25 mouse cellular contexts compared by ENCODE assay signal in the genomic region with DNA sequence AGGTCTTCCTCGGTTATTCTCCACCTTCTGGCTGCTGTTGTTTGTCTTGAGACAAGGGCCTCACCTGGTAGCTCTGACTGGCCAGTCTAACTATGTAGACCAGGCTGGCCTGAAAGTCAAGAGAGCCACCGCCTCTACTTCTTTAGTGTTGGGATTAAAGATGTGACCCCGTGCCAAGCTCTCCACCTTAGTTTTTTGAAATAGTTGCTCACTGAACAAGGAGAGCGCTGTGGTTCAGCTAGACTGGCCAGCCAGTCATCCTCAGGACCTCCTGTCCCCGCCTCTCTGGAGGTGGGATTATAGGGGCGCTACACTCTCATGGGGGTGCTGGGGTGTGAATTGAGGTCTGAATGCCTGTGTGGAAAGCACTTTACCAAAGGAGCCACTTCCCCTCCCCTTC. TPM values are rescaled to one million over a fixed set of nuclear protein-coding genes. Genes with fewer than 3 reads are reported as not detected.
DNase-seq lines count a peak whose midpoint lies in the region; ATAC-seq and TF ChIP-seq lines count a peak whose summit lies in the region.
"Had no signal": no experiment of that assay in that cellular context is flagged by ENCODE, and none has a peak within 500 bp of the region (broad histone marks: within the 10 kb centered on the region; RNA-seq: fewer than 3 reads in every experiment).

No protein-coding gene starts in this region.

- H3K4me3 ChIP-seq in gastrocnemius, adult 2 months: no peak overlapping the region
- no peak overlapping the region for H3K4me3 ChIP-seq in heart, adult 2 months
- no peak overlapping the region for H3K4me3 ChIP-seq in kidney, embryonic 15.5 days (replicated peaks)
- peak overlapping the region; percentile 17 for H3K4me3 ChIP-seq in ES-Bruce4 (ENCODE audit: low read depth, low read length)
- H3K4me3 ChIP-seq: embryonic facial prominence, embryonic 10.5 days; embryonic facial prominence, embryonic 12.5 days; forebrain, embryonic 13.5 days; forebrain, embryonic 15.5 days had no signal

- no peaks in the 10 kb centered on the region for H3K27me3 ChIP-seq in heart, adult 2 months (ENCODE audit: control insufficient read depth, insufficient read depth, low read length)
- H3K27me3 ChIP-seq in kidney, embryonic 15.5 days: no peaks in the 10 kb centered on the region
- no peaks in the 10 kb centered on the region for H3K27me3 ChIP-seq in ES-Bruce4 (ENCODE audit: control insufficient read depth, insufficient read depth, low read length, poor library complexity, severe bottlenecking)
- H3K27me3 ChIP-seq: CH12.LX; embryonic facial prominence, embryonic 12.5 days; forebrain, embryonic 13.5 days; forebrain, embryonic 15.5 days; Patski had no signal

- peaks cover 2% of the 10 kb centered on the region; the same call in 1 of the 2 replicates for H3K36me3 ChIP-seq in heart, adult 2 months (ENCODE audit: control insufficient read depth, insufficient read depth, low read length)
- H3K36me3 ChIP-seq in kidney, embryonic 15.5 days: no peaks in the 10 kb centered on the region
- H3K36me3 ChIP-seq in ES-Bruce4 (ENCODE audit: control insufficient read depth, insufficient read depth, low read length, poor library complexity, severe bottlenecking): no peaks in the 10 kb centered on the region
- H3K36me3 ChIP-seq: embryonic facial prominence, embryonic 10.5 days; embryonic facial prominence, embryonic 12.5 days; forebrain, embryonic 15.5 days had no signal

- H3K4me1 ChIP-seq in heart, adult 2 months (ENCODE audit: control insufficient read depth, insufficient read depth, low read length): peaks cover 23% of the 10 kb centered on the region
- peaks cover 49% of the 10 kb centered on the region for H3K4me1 ChIP-seq in kidney, embryonic 15.5 days
- peaks cover 8% of the 10 kb centered on the region for H3K4me1 ChIP-seq in ES-Bruce4 (ENCODE audit: control insufficient read depth, insufficient read depth, low read length)

- H3K27ac ChIP-seq in gastrocnemius, adult 2 months: peak overlapping the region; percentile 94
- peak overlapping the region; percentile 44; the same call in 1 of the 2 replicates for H3K27ac ChIP-seq in heart, adult 2 months
- 0 out of 2 replicates have a peak overlapping the region, but pooled peaks have one; percentile 13 for H3K27ac ChIP-seq in kidney, embryonic 15.5 days
- H3K27ac ChIP-seq in ES-Bruce4 (ENCODE audit: insufficient read depth, low read length): peak overlapping the region; percentile 9; the same call in 1 of the 2 replicates
- H3K27ac ChIP-seq: embryonic facial prominence, embryonic 10.5 days; embryonic facial prominence, embryonic 12.5 days; forebrain, embryonic 13.5 days; forebrain, embryonic 15.5 days had no signal

- H3K9ac ChIP-seq in heart, adult 2 months (ENCODE audit: low read depth, low read length): no peak overlapping the region
- H3K9ac ChIP-seq in kidney, embryonic 15.5 days: no peak overlapping the region
- no peak overlapping the region for H3K9ac ChIP-seq in ES-Bruce4 (ENCODE audit: low read depth, poor library complexity, severe bottlenecking)
- H3K9ac ChIP-seq: embryonic facial prominence, embryonic 12.5 days; forebrain, embryonic 13.5 days; forebrain, embryonic 15.5 days had no signal

- no peaks in the 10 kb centered on the region for H3K9me3 ChIP-seq in kidney, embryonic 15.5 days (replicated peaks)
- H3K9me3 ChIP-seq in ES-Bruce4 (replicated peaks; ENCODE audit: control insufficient read depth, insufficient read depth, low read length, poor library complexity, severe bottlenecking): no peaks in the 10 kb centered on the region
- H3K9me3 ChIP-seq: embryonic facial prominence, embryonic 10.5 days; embryonic facial prominence, embryonic 12.5 days; forebrain, embryonic 13.5 days; forebrain, embryonic 15.5 days had no signal

- TF ChIP-seq CTCF in gastrocnemius, adult 2 months (IDR thresholded peaks at IDR 0.05): no peak
- no peak for TF ChIP-seq CTCF in heart, adult 2 months (IDR thresholded peaks at IDR 0.05)
- TF ChIP-seq CTCF in ES-Bruce4 (IDR thresholded peaks at IDR 0.05; ENCODE audit: low read depth, low read length): no peak

- no peak for ATAC-seq in kidney, embryonic 15.5 days (replicated peaks; ENCODE audit: low FRiP score)
- ATAC-seq: activated CD4-positive, CD25-positive, alpha-beta regulatory T cell, adult 4 months; CD4-positive, CD25-positive, alpha-beta regulatory T cell, adult 4 months; forebrain, embryonic 13.5 days; forebrain, embryonic 15.5 days; Patski had no signal

- TF ChIP-seq EP300 in heart, adult 2 months (IDR thresholded peaks at IDR 0.05; ENCODE audit: insufficient read depth, low read depth, low read length): no peak
- TF ChIP-seq EP300 in ES-Bruce4 (IDR thresholded peaks at IDR 0.05; ENCODE audit: insufficient read depth, low read depth, low read length): no peak

- intact Hi-C loops in gastrocnemius, adult 2 months (cut with DNase I): loop anchor here (5.0 kb wide), 1 partner anchor 48 kb away; no protein-coding TSS in a partner anchor
- intact Hi-C loops in heart, adult 2 months (cut with DNase I): no loop called here
- intact Hi-C loops in heart, postnatal 25 days (cut with DNase I): loop anchor here (5.0 kb wide), 1 partner anchor 48 kb away; no protein-coding TSS in a partner anchor

- no peak for DNase-seq in gastrocnemius, adult 2 months
- no peak for DNase-seq in gastrocnemius, adult 18-20 months (ENCODE audit: low spot score)
- no peak for DNase-seq in heart, adult 2 months
- DNase-seq in heart, postnatal 25 days (ENCODE audit: low spot score): no peak
- no peak for DNase-seq in kidney, postnatal 25 days
- no peak for DNase-seq in layer of hippocampus, adult 18-20 months (ENCODE audit: low spot score in 2 of 2)
- DNase-seq: adrenal gland, adult 8-10 months; adrenal gland, postnatal 14 days; adrenal gland, postnatal 36 days; B cell, adult 2 months; cerebellum, adult 11-12 months; cerebellum, adult 2 months; cerebellum, adult 9-10 months; cerebellum, postnatal 10 days; cerebellum, postnatal 25 days had no signal

- H3K79me2 ChIP-seq in heart, adult 2 months (replicated peaks; ENCODE audit: control insufficient read depth, insufficient read depth, low read length): no peaks in the 10 kb centered on the region

- no peak overlapping the region for H3K4me2 ChIP-seq in kidney, embryonic 15.5 days
- H3K4me2 ChIP-seq: embryonic facial prominence, embryonic 12.5 days; forebrain, embryonic 13.5 days; forebrain, embryonic 15.5 days had no signal

- no peak for TF ChIP-seq POLR2A in heart, adult 2 months (IDR thresholded peaks at IDR 0.05; ENCODE audit: insufficient read depth, low read depth, low read length)
- no peak for TF ChIP-seq POLR2A in ES-Bruce4 (IDR thresholded peaks at IDR 0.05; ENCODE audit: insufficient read depth, low read length)

- WGBS in heart, adult 2 months: 95% methylated on average over 6 of the region's 6 CpGs
- WGBS in kidney, embryonic 15.5 days: 93% methylated on average over 6 of the region's 6 CpGs

RNA-seq across cellular contexts. Expression of a gene that starts 7.5 kb away (rescaled TPM):
- total RNA-seq in gastrocnemius, adult 2 months (2021): 10 to 100 TPM; 21.0 to 24.8 TPM
- 10 to 100 TPM; 14.6 to 20.4 TPM for total RNA-seq in gastrocnemius, adult 18-20 months (2021)
- total RNA-seq in heart, adult 2 months (2021): 10 to 100 TPM; 29.1 to 32.1 TPM
- polyA plus RNA-seq in heart, adult 2 months (2012; rRNA removed): 20.1 and 25.7 TPM in 2 replicates
- total RNA-seq in heart, postnatal 25 days (2021): 10 to 100 TPM; 23.8 to 29.6 TPM
- polyA plus RNA-seq in kidney, embryonic 15.5 days (2015; fragmentation: Nextera tagmentation; extraction: Ambion mirVana): 17.4 and 19.2 TPM in 2 replicates
- polyA plus RNA-seq in ES-Bruce4 (2011; ENCODE audit: insufficient read depth, insufficient read length, low read depth, missing spikeins): 118 and 124 TPM in 2 replicates
- total RNA-seq in layer of hippocampus, adult 18-20 months (2021): 10 to 100 TPM; 30.0 to 33.8 TPM

Comparison
In these comparisons a context has a peak if more than half of its experiments do, and no peak if none do; other contexts are left out.
1. H3K27ac ChIP-seq: peak in every context shown above with its lines; median percentile 94 in gastrocnemius, adult 2 months; 44 in heart, adult 2 months; 13 in kidney, embryonic 15.5 days; 9 in ES-Bruce4.